ENCODE assay signal across 10 mouse cellular contexts in the genomic region with DNA sequence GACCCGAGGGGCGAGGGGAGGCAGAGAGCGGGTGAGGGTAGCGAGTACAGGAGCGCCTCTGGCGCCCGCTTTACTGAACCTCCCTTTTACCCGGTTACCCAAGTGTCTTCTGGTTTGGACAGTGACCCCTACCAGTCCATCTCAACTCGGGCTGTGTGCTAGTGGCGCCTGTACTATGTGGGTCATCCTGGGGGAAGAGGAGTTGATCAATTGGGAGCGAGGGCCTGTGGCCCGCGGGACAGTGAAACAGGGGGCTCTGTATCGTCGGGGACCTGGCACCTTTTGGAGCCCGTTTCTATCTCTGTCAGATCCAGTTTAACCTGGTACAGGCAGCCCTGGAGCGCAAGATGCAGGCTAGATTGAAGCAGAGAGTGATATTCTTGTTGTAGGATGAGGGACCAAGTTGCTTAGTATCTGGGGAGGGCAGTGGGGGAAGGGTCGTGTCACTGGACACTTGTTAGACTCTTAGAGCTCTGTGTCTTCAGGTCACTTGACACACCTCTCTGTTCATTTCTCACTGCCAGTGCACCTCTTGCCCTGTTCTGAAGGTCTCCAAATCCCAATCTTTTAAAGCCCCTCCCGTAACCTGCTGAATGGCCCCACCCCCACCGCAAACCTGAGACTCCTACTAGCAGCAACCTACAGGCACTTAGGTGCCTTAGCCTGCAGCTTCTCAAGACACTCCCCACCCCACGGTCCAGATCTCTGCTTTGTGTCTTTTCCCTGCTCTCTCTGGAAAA. TPM values are rescaled to one million over a fixed set of nuclear protein-coding genes. Genes with fewer than 3 reads are reported as not detected.
DNase-seq lines count a peak whose midpoint lies in the region; ATAC-seq lines count a peak whose summit lies in the region.
"Had no signal": no experiment of that assay in that cellular context is flagged by ENCODE, and none has a peak within 500 bp of the region (broad histone marks: within the 10 kb centered on the region; RNA-seq: fewer than 3 reads in every experiment).

No protein-coding gene starts in this region.

- peak overlapping the region; percentile 41 for H3K9ac ChIP-seq in hindbrain, embryonic 15.5 days
- peak overlapping the region; percentile 52 for H3K9ac ChIP-seq in midbrain, embryonic 11.5 days (ENCODE audit: low read length)

- peak overlapping the region; percentile 49 for H3K4me3 ChIP-seq in hindbrain, embryonic 15.5 days
- peak overlapping the region; percentile 40 for H3K4me3 ChIP-seq in midbrain, embryonic 11.5 days (ENCODE audit: low read depth, low read length)

- H3K4me1 ChIP-seq in hindbrain, embryonic 15.5 days (replicated peaks) = no peaks in the 10 kb centered on the region
- no peaks in the 10 kb centered on the region for H3K4me1 ChIP-seq in midbrain, embryonic 11.5 days (ENCODE audit: control insufficient read depth, insufficient read depth, low read length)

- H3K27ac ChIP-seq in hindbrain, embryonic 15.5 days (replicated peaks) = no peak overlapping the region
- no peak overlapping the region for H3K27ac ChIP-seq in midbrain, embryonic 11.5 days (ENCODE audit: low read depth, low read length)

- H3K36me3 ChIP-seq in hindbrain, embryonic 15.5 days = no peaks in the 10 kb centered on the region
- no peaks in the 10 kb centered on the region for H3K36me3 ChIP-seq in midbrain, embryonic 11.5 days (ENCODE audit: control insufficient read depth, insufficient read depth, low read length)

- H3K27me3 ChIP-seq in hindbrain, embryonic 15.5 days = no peaks in the 10 kb centered on the region; the same call in 1 of the 2 replicates
- H3K27me3 ChIP-seq in midbrain, embryonic 11.5 days (ENCODE audit: control insufficient read depth, insufficient read depth, low read length) = peaks cover 14% of the 10 kb centered on the region; the same call in 1 of the 2 replicates

- peak; percentile 72; the same call in 1 of the 2 replicates for ATAC-seq in hindbrain, embryonic 15.5 days (ENCODE audit: low FRiP score, low read depth)
- ATAC-seq in midbrain, embryonic 11.5 days (ENCODE audit: low FRiP score) = peak; percentile 74

- peak; percentile 9 to 11 for DNase-seq in frontal cortex, postnatal 36 days (ENCODE audit: low spot score in 2 of 2)
- no peak for DNase-seq in frontal cortex, adult 2 months (ENCODE audit: extremely low spot score in 1 of 2, low spot score in 1 of 2)
- peak; percentile 1 for DNase-seq in retina, postnatal 1 day
- no peak for DNase-seq in retina, embryonic 14.5 days (ENCODE audit: low spot score)
- DNase-seq in midbrain, embryonic 11.5 days (ENCODE audit: low spot score, missing footprints) = peak; percentile 86
- no peak for DNase-seq in gastrocnemius, postnatal 14 days
- DNase-seq in urinary bladder, adult 18-20 months (ENCODE audit: low spot score in 2 of 2) = no peak

- H3K9me3 ChIP-seq in hindbrain, embryonic 15.5 days = no peaks in the 10 kb centered on the region
- no peaks in the 10 kb centered on the region for H3K9me3 ChIP-seq in midbrain, embryonic 11.5 days (ENCODE audit: control insufficient read depth, low read length)

- peak overlapping the region; percentile 70 for H3K4me2 ChIP-seq in hindbrain, embryonic 15.5 days
- H3K4me2 ChIP-seq in midbrain, embryonic 11.5 days = peak overlapping the region; percentile 58

- 22% methylated on average over 21 of the region's 21 CpGs for WGBS in hindbrain, embryonic 15.5 days
- WGBS in midbrain, embryonic 11.5 days = 15% methylated on average over 19 of the region's 21 CpGs

- intact Hi-C loops in gastrocnemius, postnatal 14 days (cut with DNase I; ENCODE audit: low total_unique reads) = no loop called here

RNA-seq across cellular contexts. Expression of gene Rtl4, which starts 0.6 kb away (rescaled TPM):
- 1.5 and 1.8 TPM in 2 replicates for polyA plus RNA-seq in frontal cortex, adult 2 months (2012; rRNA removed)
- polyA plus RNA-seq in hindbrain, embryonic 15.5 days (2015; fragmentation: Nextera tagmentation; extraction: Ambion mirVana) = 1.2 TPM in 2 replicates
- polyA plus RNA-seq in midbrain, embryonic 11.5 days (2014; fragmentation: Nextera tagmentation; extraction: Ambion mirVana) = 0.37 TPM in 2 replicates
- total RNA-seq in gastrocnemius, postnatal 14 days (2021) = under 1 TPM; 0.11 to 0.12 TPM
- total RNA-seq: MEL had no signal
- polyA plus RNA-seq: small intestine, adult 2 months had no signal

RNA-seq across cellular contexts. Expression of gene Trpc5, which starts 1.3 kb away (rescaled TPM):
- 3.0 and 3.3 TPM in 2 replicates for polyA plus RNA-seq in frontal cortex, adult 2 months (2012; rRNA removed)
- 2.6 and 3.3 TPM in 2 replicates for polyA plus RNA-seq in hindbrain, embryonic 15.5 days (2015; fragmentation: Nextera tagmentation; extraction: Ambion mirVana)
- polyA plus RNA-seq in midbrain, embryonic 11.5 days (2014; fragmentation: Nextera tagmentation; extraction: Ambion mirVana) = 0.34 and 0.47 TPM in 2 replicates
- under 1 TPM; 0.06 to 0.11 TPM for total RNA-seq in gastrocnemius, postnatal 14 days (2021)
- total RNA-seq: MEL had no signal
- polyA plus RNA-seq: small intestine, adult 2 months had no signal

Comparison
In these comparisons a context has a peak if more than half of its experiments do, and no peak if none do; other contexts are left out.
1. DNase-seq: peak in frontal cortex, postnatal 36 days (2 of 2), retina, postnatal 1 day (single experiment) and midbrain, embryonic 11.5 days (single experiment); none in frontal cortex, adult 2 months (0 of 2), retina, embryonic 14.5 days (single experiment), gastrocnemius, postnatal 14 days (single experiment) and urinary bladder, adult 18-20 months (0 of 2).